Mouse (Mus musculus) gastrocnemius, postnatal 4 days (tissue): ENCODE results near the gene Ctnnbl1. TPM values are rescaled to one million over a fixed set of nuclear protein-coding genes. Genes with fewer than 3 reads are reported as not detected.

Experiments used
- DNase-seq, 2 experiments: peaks; one replicate each; pipeline ENCODE4 v3.0.0; 2021 to 2022; ENCODE audit warnings: low spot score in 2 of 2, mixed read lengths in 2 of 2
- total RNA-seq, 2 experiments: library from RNA; stranded (reverse); gene quantifications; 2 replicates each; pipeline ENCODE4 v1.2.3; 2021

The Ctnnbl1 gene
- total RNA-seq, 2 experiments from 2014 or later, result 19.8 to 20.3 TPM

DNA sequence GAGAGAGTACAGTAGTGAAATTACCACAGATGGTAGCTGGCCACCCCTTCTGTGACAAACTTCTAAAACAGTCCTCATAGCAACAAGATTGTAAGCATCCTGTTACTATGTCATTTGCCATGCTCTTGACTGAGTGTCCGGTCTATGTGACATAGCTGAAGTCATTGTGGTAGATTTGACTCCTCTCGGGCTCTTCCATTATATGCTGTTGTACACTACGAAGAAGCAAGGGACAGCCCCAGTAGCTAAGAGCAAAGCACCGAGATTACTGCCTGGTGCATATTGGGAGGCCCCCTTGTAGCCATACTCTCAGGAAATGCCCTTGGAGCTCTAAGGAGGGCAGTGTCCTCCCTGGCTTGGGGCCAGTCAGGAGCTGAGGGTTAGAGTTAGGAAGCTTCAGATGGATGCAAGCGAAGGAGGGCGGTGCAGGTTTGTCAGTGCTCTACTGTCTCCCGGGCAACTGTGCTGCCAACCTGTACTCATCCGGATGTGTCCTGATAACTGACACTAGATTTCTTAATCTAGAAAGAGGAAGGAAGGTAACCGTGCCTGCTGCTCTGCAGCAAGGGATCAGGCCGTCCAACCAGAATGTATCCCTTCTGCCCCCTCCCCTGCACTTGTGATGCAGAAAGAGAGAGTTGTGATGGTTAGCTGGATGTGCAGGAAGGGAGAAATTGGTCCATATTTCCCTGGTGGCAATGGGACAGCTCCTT lies 55.8 kb downstream of the Ctnnbl1 start:
- DNase-seq, result no peak

DNA sequence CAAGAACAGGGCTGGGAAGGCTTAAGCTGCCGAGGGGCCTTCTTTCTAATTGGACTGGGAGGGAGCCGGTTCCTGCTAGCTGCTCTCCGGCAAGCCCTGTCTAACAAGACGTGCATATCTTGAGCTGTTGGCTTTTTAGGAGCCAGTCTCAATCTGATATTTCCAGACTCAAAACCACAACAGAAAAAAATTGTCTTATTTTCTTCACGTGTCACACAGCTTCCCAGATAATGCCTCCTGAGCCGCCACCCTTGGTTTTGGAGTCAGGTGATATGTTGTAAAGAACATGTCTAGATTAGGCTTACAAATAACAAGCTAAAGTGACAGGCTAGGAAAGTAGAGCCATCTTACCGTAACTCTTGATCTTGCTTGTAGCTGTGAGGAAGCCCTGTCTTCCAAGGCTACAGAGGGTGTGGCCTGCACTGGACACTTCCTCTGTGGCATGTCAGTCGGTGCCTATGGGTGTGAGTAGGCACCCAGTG lies 56.7 kb downstream of the Ctnnbl1 start:
- DNase-seq, result no peak

- DNase-seq, result no peak
Observed at GRCm38 (mm10) chr2:157795627-157796423, 58.6 kb downstream of the Ctnnbl1 start.

DNA sequence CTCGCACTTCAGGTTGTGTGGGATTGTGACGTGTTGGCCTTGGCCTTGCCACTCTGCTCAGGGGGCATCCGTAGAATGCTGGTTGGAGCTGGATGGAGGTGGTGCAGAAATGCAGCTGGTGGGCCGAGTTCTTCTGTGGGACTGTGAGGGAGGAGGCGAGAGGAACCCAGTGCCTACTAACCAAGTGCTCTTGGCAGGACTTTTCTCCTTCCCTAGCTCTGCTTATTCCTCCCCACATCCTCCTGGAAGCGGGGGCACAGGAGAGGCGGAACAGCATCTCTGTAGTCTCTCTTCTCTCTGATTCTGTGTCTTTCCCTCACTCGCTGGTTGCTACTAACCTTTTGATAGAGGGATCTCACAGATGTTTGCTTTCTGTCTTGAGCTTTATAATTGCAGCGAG lies 62.3 kb downstream of the Ctnnbl1 start:
- no peak for DNase-seq

- DNase-seq, result no peak
Observed at GRCm38 (mm10) chr2:157800288-157800687, 63.1 kb downstream of the Ctnnbl1 start.

DNA sequence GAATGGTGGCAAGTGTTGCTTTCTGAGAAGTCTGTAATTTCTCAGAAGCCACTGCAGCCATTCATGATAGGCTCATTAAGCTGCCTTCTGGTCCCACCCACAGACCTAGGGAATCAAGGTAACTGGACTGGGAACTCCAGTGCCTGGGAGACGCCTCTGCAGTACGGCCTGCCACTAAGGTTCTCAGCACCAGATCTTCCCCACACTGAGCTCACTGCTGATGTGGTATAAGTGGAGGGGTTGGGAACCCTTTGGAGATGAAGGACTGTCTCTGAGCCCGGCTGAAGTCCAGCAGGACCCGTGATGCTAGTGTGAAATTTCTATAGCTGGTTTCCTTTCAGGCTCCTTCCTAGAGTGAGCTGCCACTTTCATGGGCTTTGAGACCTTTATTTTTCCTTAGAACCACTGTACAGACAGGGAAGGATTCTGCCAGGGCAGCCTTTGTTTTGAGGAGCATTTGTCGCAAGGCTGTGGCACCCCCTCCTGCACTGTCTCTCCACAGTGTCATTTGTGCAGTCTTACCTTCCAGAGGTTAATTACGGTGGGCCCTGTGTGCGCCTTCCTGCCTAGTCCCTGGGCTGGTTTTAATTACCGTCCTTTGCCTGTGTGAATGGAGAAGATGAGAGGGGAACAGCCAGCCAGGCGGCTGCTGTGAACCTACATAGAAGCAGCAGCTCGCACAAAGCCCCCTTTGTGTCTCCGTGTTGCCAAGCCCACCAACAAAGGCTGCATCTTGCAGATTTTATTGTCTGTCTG lies 63.7 kb downstream of the Ctnnbl1 start:
- no peak for DNase-seq

- DNase-seq, result no peak
Observed at GRCm38 (mm10) chr2:157801505-157802357, 64.5 kb downstream of the Ctnnbl1 start.

DNA sequence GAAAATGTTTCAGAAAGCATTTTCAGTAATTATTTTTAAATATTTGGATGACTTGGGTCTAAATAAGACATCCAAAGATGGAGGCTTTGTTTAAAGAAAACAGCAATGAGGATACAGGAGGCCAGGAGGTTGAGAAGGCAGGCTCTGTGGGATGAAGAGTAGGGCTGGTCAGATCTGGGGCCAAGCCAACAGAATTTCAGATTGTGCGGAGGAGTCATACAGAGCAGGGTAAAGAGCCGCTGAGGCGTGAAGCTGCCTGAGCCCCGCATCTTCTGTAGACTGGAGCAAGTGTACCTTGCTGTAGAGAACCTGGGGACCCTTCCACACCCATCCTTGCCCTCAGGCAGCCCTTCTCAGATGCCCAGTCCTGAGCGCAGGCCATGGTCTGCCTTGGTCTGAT lies 65.5 kb downstream of the Ctnnbl1 start:
- DNase-seq, result no peak

DNA sequence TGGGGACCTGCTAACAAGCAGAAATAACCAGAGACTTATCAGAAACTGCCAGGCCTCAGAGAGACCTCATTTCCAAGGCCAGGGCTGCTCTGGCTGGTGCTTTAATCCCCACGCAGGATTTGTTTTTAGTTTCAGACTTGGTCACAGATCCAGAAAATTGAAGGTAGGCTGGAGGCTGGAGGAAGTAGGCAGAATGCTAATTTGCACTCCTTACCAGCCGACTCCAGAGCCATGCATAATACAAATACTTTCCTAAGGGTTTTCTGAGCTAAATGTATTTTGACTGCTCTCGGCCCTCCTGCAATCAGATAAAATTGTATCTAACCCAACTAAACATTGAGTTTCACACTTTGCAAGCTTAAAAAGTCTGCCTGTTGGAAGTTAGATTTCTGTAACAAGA lies 67.2 kb downstream of the Ctnnbl1 start:
- DNase-seq, result no peak

- no peak for DNase-seq
Observed at GRCm38 (mm10) chr2:157805091-157805490, 67.9 kb downstream of the Ctnnbl1 start.

DNA sequence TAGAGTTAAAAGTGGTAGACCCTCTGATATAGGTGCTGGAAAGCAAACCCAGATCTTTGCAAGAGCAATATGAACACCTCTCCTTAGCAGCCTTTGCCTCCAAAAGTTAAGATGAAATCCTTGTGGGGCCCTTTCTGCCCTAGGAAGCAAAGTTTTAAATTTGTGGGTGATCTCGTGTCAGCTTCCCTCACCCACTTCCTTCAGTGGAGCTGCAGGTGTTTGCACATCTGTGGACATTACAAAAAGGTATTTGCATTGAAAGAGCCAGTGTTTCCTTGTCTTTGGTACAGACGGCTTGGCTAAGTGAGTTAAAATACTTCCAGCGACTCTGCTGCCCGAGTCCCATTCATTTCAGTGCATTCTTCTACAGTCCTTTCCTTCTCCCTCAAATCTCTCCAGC lies 69.9 kb downstream of the Ctnnbl1 start:
- DNase-seq, result no peak

GRCm38 (mm10) chr2:157807621-157808367 lies 70.6 kb downstream of the Ctnnbl1 start:
- no peak for DNase-seq

- DNase-seq, result no peak
Observed at GRCm38 (mm10) chr2:157808368-157808923, 71.2 kb downstream of the Ctnnbl1 start.

DNA sequence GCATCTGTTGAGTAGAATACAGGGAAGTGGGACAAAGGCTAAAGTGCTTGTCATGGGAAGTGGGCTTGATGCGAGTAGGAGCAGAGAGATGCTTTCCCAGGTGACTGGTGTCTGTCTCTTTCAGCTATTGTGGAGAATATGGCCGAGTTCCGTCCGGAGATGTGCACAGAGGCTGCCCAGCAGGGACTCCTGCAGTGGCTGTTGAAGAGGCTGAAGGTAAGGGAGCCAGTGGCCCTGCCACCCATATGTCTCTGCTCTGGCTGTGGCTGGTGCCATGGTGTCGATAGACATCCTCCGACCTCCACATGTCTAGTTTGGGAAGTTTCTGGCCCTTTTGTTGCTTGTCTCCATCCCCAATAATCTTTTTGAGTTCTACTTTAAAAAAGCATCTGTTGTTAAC lies 72.1 kb downstream of the Ctnnbl1 start:
- no peak for DNase-seq

- no peak for DNase-seq
Observed at GRCm38 (mm10) chr2:157810749-157811148, 73.5 kb downstream of the Ctnnbl1 start.

DNA sequence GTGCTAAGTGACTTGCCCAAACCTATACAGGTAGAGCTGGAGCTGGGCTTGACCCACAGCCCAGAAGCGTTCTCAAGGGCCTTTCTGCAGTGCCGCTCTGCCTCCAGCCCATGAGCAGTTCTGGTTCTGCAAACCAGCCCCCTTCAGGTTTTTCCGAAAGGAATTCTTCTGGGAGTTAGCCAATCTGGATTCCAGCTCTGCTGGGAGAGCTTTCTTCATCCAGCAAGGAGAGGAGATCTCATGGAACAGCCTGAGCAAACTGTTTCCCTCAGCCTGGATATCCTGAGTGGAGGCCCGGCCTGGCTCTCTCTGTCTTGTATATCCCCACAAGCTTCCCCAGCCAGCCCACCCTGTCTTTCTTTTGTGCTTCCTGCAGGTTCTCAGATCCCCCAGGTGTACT lies 75.9 kb downstream of the Ctnnbl1 start:
- no peak for DNase-seq

DNA sequence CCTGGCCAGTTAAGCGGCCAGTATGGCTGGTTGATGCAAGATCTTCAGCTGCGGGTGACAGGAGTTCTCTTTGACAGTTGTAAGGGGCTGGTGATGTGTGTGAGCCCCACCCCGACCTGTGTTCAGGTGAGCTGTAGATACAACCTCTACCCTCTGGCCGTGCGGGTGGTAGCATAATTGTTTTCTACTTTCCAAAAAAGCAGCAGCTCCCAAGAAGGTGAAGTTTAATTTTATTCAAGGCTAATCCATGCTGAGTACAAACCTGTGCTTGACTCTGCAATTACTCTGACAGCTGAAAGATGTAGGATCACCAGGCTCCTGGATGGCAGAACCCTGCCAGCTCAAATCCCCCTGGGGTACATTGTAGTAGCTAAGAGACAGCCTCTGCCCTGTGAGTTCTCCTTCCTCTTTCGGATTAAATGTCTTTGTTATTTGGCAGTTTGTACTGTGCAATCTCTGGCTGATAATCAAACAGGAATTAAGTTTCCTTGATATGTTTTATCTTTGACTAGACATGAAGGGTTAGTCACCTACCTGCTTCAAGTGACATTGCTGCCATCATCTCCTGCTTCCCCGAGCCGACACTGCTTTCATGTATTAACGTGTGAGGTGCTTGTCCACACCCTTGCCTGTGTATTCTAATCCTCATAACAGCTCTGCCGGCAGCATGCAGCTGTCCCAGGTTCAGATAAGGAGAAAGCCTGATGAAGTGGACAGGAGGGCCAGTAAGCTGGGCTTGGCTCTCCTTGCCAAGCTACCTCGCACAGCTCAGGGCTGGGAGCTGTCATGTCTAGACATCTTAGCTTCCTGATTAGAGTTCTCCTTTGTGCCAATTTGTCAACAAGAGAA lies 77.1 kb downstream of the Ctnnbl1 start:
- DNase-seq, result no peak

GRCm38 (mm10) chr2:157814965-157815283 lies 77.7 kb downstream of the Ctnnbl1 start:
- DNase-seq, result no peak

- no peak for DNase-seq
Observed at GRCm38 (mm10) chr2:157817672-157818071, 80.5 kb downstream of the Ctnnbl1 start.
